Mouse (Mus musculus) adrenal gland, postnatal 10 days (tissue): ENCODE results near the gene Atp4a. TPM values are rescaled to one million over a fixed set of nuclear protein-coding genes. Genes with fewer than 3 reads are reported as not detected.

Source experiments
- total RNA-seq, 2 experiments: library from RNA; stranded (reverse); gene quantifications; 2 replicates each; pipeline ENCODE4 v1.2.3; 2021

Atp4a gene
- total RNA-seq, 2 experiments from 2014 or later, result 2.3 to 3.1 TPM

Other genes starting within 250 kb of the Atp4a start
- 10 to 100 TPM; 26.0 to 56.1 TPM for gene Prodh2, start 218.6 kb upstream of the Atp4a start, total RNA-seq
- 10 to 100 TPM in 1 of 2 experiments, 1 to 10 TPM in 1; 5.0 to 11.7 TPM for gene Arhgap33, start 177.1 kb upstream of the Atp4a start, total RNA-seq
- 10 to 100 TPM; 25.5 to 68.9 TPM for gene Hspb6, start 160.0 kb upstream of the Atp4a start, total RNA-seq
- gene Proser3, start 159.9 kb upstream of the Atp4a start, total RNA-seq, result 10 to 100 TPM in 1 of 2 experiments, 1 to 10 TPM in 1; 5.3 to 10.1 TPM
- 10 to 100 TPM; 34.4 to 40.5 TPM for gene Lin37, start 152.4 kb upstream of the Atp4a start, total RNA-seq
- 10 to 100 TPM; 61.4 to 71.1 TPM for gene U2af1l4, start 148.9 kb upstream of the Atp4a start, total RNA-seq
- gene Gm49396, start 148.9 kb upstream of the Atp4a start, total RNA-seq, result 1 to 10 TPM; 2.4 to 7.1 TPM
- 100 to 1,000 TPM; 119 to 128 TPM for gene Psenen, start 148.6 kb upstream of the Atp4a start, total RNA-seq
- gene Igflr1, start 146.8 kb upstream of the Atp4a start, total RNA-seq, result 1 to 10 TPM; 2.6 to 4.7 TPM
- 10 to 100 TPM; 34.9 to 48.7 TPM for gene Kmt2b, start 123.5 kb upstream of the Atp4a start, total RNA-seq
- under 1 TPM; 0.18 to 0.27 TPM for gene Zbtb32, start 113.3 kb upstream of the Atp4a start, total RNA-seq
- under 1 TPM; 0.33 to 0.48 TPM for gene Upk1a, start 99.4 kb upstream of the Atp4a start, total RNA-seq
- 1,000 to 10,000 TPM; 3,012 to 3,285 TPM for gene Cox6b1, start 86.1 kb upstream of the Atp4a start, total RNA-seq
- gene Etv2, start 76.4 kb upstream of the Atp4a start, total RNA-seq, result not detected
- 10 to 100 TPM; 64.5 to 72.9 TPM for gene Rbm42, start 61.9 kb upstream of the Atp4a start, total RNA-seq
- 10 to 100 TPM; 10.5 to 12.4 TPM for gene Haus5, start 47.2 kb upstream of the Atp4a start, total RNA-seq
- not detected for gene Pmis2, start 40.6 kb upstream of the Atp4a start, total RNA-seq
- gene 2200002J24Rik, start 13.3 kb upstream of the Atp4a start, total RNA-seq, result 1 to 10 TPM in 1 of 2 experiments, not detected in 1; 2.6 TPM
- gene Tmem147, start 17.3 kb downstream of the Atp4a start, total RNA-seq, result 100 to 1,000 TPM; 246 to 247 TPM
- gene Gapdhs, start 31.5 kb downstream of the Atp4a start, total RNA-seq, result not detected
- gene Sbsn, start 39.3 kb downstream of the Atp4a start, total RNA-seq, result 10 to 100 TPM; 25.4 to 34.6 TPM
- gene Dmkn, start 51.5 kb downstream of the Atp4a start, total RNA-seq, result 1 to 10 TPM; 2.6 to 3.9 TPM
- 1 to 10 TPM; 1.5 to 1.6 TPM for gene Krtdap, start 75.7 kb downstream of the Atp4a start, total RNA-seq
- gene Ffar2, start 111.6 kb downstream of the Atp4a start, total RNA-seq, result 1 to 10 TPM in 1 of 2 experiments, under 1 TPM in 1; 0.94 to 1.7 TPM
- gene Ffar3, start 144.0 kb downstream of the Atp4a start, total RNA-seq, result under 1 TPM; 0.27 to 0.88 TPM
- under 1 TPM; 0.09 to 0.12 TPM for gene Ffar1, start 149.4 kb downstream of the Atp4a start, total RNA-seq
- 1 to 10 TPM; 3.3 to 5.1 TPM for gene Cd22, start 168.1 kb downstream of the Atp4a start, total RNA-seq
- gene Mag, start 202.7 kb downstream of the Atp4a start, total RNA-seq, result under 1 TPM; 0.45 to 0.58 TPM
- gene Hamp2, start 212.5 kb downstream of the Atp4a start, total RNA-seq, result 1 to 10 TPM in 1 of 2 experiments, not detected in 1; 1.1 TPM
- gene Hamp, start 231.8 kb downstream of the Atp4a start, total RNA-seq, result 1 to 10 TPM in 1 of 2 experiments, under 1 TPM in 1; 0.88 to 1.3 TPM
- 100 to 1,000 TPM; 105 to 108 TPM for gene Usf2, start 244.6 kb downstream of the Atp4a start, total RNA-seq